Mouse (Mus musculus) Patski (cell line): Measurements from ENCODE around the gene Wars. TPM values are rescaled to one million over a fixed set of nuclear protein-coding genes. Genes with fewer than 3 reads are reported as not detected.

Source experiments
- ATAC-seq: fragments of 100-300 bp; one replicate; pipeline ENCODE4 v1.8.0; 2021
- CTCF ChIA-PET: fragments of 350-600 bp; sonication (Branson Sonifier 250); formaldehyde crosslinking; loops from one replicate; lab custom pipeline; 2022; ENCODE audit warnings: inconsistent platforms; lab: Charles Lee
- POLR2A ChIA-PET: fragments of 350-600 bp; sonication (Branson Sonifier 250); formaldehyde crosslinking; loops from one replicate; lab custom pipeline; 2022; ENCODE audit warnings: antibody characterized with exemption, inconsistent platforms; lab: Charles Lee
- DNase-seq: peaks from one replicate; pipeline ENCODE4 v3.0.0-alpha.2; 2011; ENCODE audit warnings: low read depth, low spot score
- H3K27me3 ChIP-seq: fragments of 371-371 bp; one replicate; pipeline ENCODE4 v1.5.1; 2021
- CTCF ChIP-seq: fragments of 100-300 bp; IDR thresholded peaks from one replicate; pipeline ENCODE4 v1.5.1; 2021
- in situ Hi-C: fragments of 300-500 bp; cut with MboI; formaldehyde crosslinking; loops from 3 replicates; pipeline ENCODE4 v1.11.1; 2018; ENCODE audit warnings: low pct_unique_long_range_greater_than_20kb, mixed read lengths
- polyA plus RNA-seq: library from polyadenylated mRNA; unstranded; gene quantifications from one replicate; pipeline ENCODE4 v1.2.3, GENCODE M21; 2021

Wars gene
- polyA plus RNA-seq, 1 experiment from 2014 or later = 77.1 TPM

- DNase-seq = no peak
- no peak for ATAC-seq
- H3K27me3 ChIP-seq = no peaks in the 10 kb centered on the region
- in situ Hi-C loops = no loop called here
- ChIA-PET POLR2A (interaction anchor here (1.3 kb wide), 1 partner anchor 10 kb away, joined by 3 read pairs; no protein-coding TSS in a partner anchor), CTCF (no interaction called here)
- TF ChIP-seq CTCF = no peak
Observed at GRCm38 (mm10) chr12:108841181-108841580, 52.8 kb downstream of the Wars start.

- DNase-seq = no peak
- in situ Hi-C loops = no loop called here
- ATAC-seq = no peak
- H3K27me3 ChIP-seq = no peaks in the 10 kb centered on the region
- ChIA-PET CTCF (interaction anchor here (1.5 kb wide), 1 partner anchor 22 kb away, joined by 3 read pairs; no protein-coding TSS in a partner anchor), POLR2A (interaction anchor here (0.8 to 2.0 kb wide), 2 partner anchors 24 to 35 kb away, joined by 3 to 4 read pairs; no protein-coding TSS in a partner anchor)
- TF ChIP-seq CTCF = no peak
Observed at GRCm38 (mm10) chr12:108836722-108837121, 57.3 kb downstream of the Wars start.

GRCm38 (mm10) chr12:108835840-108836409, 58.0 kb downstream of the Wars start, which contains the start of the genes Slc25a29 and Slc25a47:
Slc25a29 (minus strand) TSS chr12:108835883.
Slc25a47 (plus strand) TSS chr12:108836046.
- DNase-seq = peak; percentile 64
- peak; percentile 92 for ATAC-seq
- POLR2A ChIA-PET = interaction anchor here (2.0 kb wide), 1 partner anchor 34 kb away, joined by 4 read pairs; no protein-coding TSS in a partner anchor
- H3K27me3 ChIP-seq = no peaks in the 10 kb centered on the region
- no peak for TF ChIP-seq CTCF
- CTCF ChIA-PET = no interaction called here
- in situ Hi-C loops = no loop called here

- no peak for DNase-seq
- CTCF ChIA-PET = no interaction called here
- ATAC-seq = peak; percentile 2
Observed at GRCm38 (mm10) chr12:108835208-108835839, 58.6 kb downstream of the Wars start.

GRCm38 (mm10) chr12:108834786-108835185, 59.2 kb downstream of the Wars start:
- ChIA-PET POLR2A (no interaction called here), CTCF (no interaction called here)
- no peaks in the 10 kb centered on the region for H3K27me3 ChIP-seq
- TF ChIP-seq CTCF = no peak
- ATAC-seq = no peak
- in situ Hi-C loops = no loop called here
- no peak for DNase-seq

More at GRCm38 (mm10) chr12:108835208-108835839, 58.6 kb downstream of the Wars start:
- H3K27me3 ChIP-seq = no peaks in the 10 kb centered on the region
- POLR2A ChIA-PET = no interaction called here
- no peak for TF ChIP-seq CTCF
- in situ Hi-C loops = no loop called here

GRCm38 (mm10) chr12:108834337-108834736, 59.6 kb downstream of the Wars start:
- CTCF ChIA-PET = no interaction called here
- POLR2A ChIA-PET = no interaction called here
- peak; percentile 48 for DNase-seq
- in situ Hi-C loops = no loop called here
- TF ChIP-seq CTCF = no peak
- no peak for ATAC-seq
- no peaks in the 10 kb centered on the region for H3K27me3 ChIP-seq

- DNase-seq (no peak), ATAC-seq (no peak)
- POLR2A ChIA-PET = no interaction called here
- in situ Hi-C loops = no loop called here
- CTCF ChIA-PET = no interaction called here
- TF ChIP-seq CTCF = no peak
- H3K27me3 ChIP-seq = no peaks in the 10 kb centered on the region
Observed at GRCm38 (mm10) chr12:108833408-108833807, 60.6 kb downstream of the Wars start.

GRCm38 (mm10) chr12:108832851-108833250, 61.1 kb downstream of the Wars start:
- no peaks in the 10 kb centered on the region for H3K27me3 ChIP-seq
- no peak for TF ChIP-seq CTCF
- no peak for DNase-seq
- CTCF ChIA-PET = no interaction called here
- ATAC-seq = no peak
- in situ Hi-C loops = no loop called here
- POLR2A ChIA-PET = no interaction called here

- ChIA-PET CTCF (interaction anchor here (2.6 kb wide), 1 partner anchor 12 kb away, joined by 7 read pairs; no protein-coding TSS in a partner anchor), POLR2A (no interaction called here)
- in situ Hi-C loops = no loop called here
- TF ChIP-seq CTCF = no peak
- H3K27me3 ChIP-seq = no peaks in the 10 kb centered on the region
- DNase-seq (peak; percentile 84), ATAC-seq (peak; percentile 33)
Observed at GRCm38 (mm10) chr12:108831966-108832643, 61.9 kb downstream of the Wars start.

GRCm38 (mm10) chr12:108830358-108830757, 63.6 kb downstream of the Wars start:
- ATAC-seq (no peak), DNase-seq (no peak)
- ChIA-PET POLR2A (interaction anchor here (0.9 to 1.2 kb wide), 3 partner anchors 10 to 38 kb away, joined by 3 to 4 read pairs (median 3); partner anchors contain the start of gene Yy1), CTCF (interaction anchor here (0.6 to 2.6 kb wide), 2 partner anchors 10 to 32 kb away, joined by 3 to 7 read pairs; no protein-coding TSS in a partner anchor)
- TF ChIP-seq CTCF = no peak
- in situ Hi-C loops = no loop called here
- H3K27me3 ChIP-seq = no peaks in the 10 kb centered on the region
